Mouse (Mus musculus) naive thymus-derived CD4-positive, alpha-beta T cell, adult 5 months (primary cell): Measurements from ENCODE around the gene Gm45140. TPM values are rescaled to one million over a fixed set of nuclear protein-coding genes. Genes with fewer than 3 reads are reported as not detected.

ENCODE experiments used
- polyA plus RNA-seq: library from polyadenylated mRNA; unstranded; fragments of 100-300 nt; shearing (Covaris generic); gene quantifications from one replicate; pipeline ENCODE4 v1.2.1, GENCODE M21; 2017

Gm45140 gene
- 36.4 TPM for polyA plus RNA-seq

GRCm38 (mm10) chr6:87835695-87836094 is at the start of gene Gm45140:
Gene Gm45140, minus strand, starts transcription at chr6:87835795.

GRCm38 (mm10) chr6:87850900-87851614 is 15.5 kb upstream of the Gm45140 start, which contains the start of gene Cnbp:
Gene Cnbp, minus strand, starts transcription at chr6:87851106.

GRCm38 (mm10) chr6:87838551-87839197 is 3.1 kb upstream of the Gm45140 start, which contains the start of gene Isy1:
Gene Isy1, minus strand, starts transcription at chr6:87838798.

GRCm38 (mm10) chr6:87811675-87812338 is 23.8 kb downstream of the Gm45140 start, which contains the start of gene Rab43:
Gene Rab43, minus strand, starts transcription at chr6:87812164.

GRCm38 (mm10) chr6:87777842-87778241 is 57.8 kb downstream of the Gm45140 start, which contains the start of gene Gp9:
Gene Gp9, plus strand, starts transcription at chr6:87778072.

Other genes with a start within 250 kb of the Gm45140 start
- gene Prokr1, start 245.1 kb downstream of the Gm45140 start, polyA plus RNA-seq, result not detected
- 5.8 TPM for gene Aplf, start 163.6 kb downstream of the Gm45140 start, polyA plus RNA-seq
- gene Efcc1, start 104.9 kb downstream of the Gm45140 start, polyA plus RNA-seq, result 0.25 TPM
- gene Gp9, start 57.7 kb downstream of the Gm45140 start, polyA plus RNA-seq, result not detected
- gene Rab43, start 23.6 kb downstream of the Gm45140 start, polyA plus RNA-seq, result 51.5 TPM
- gene Isy1, start 3.0 kb upstream of the Gm45140 start, polyA plus RNA-seq, result 219 TPM
- gene Cnbp, start 15.3 kb upstream of the Gm45140 start, polyA plus RNA-seq, result 2,062 TPM
- gene Copg1, start 52.0 kb upstream of the Gm45140 start, polyA plus RNA-seq, result 160 TPM
- 56.6 TPM for gene Hmces, start 78.1 kb upstream of the Gm45140 start, polyA plus RNA-seq
- gene H1fx, start 145.8 kb upstream of the Gm45140 start, polyA plus RNA-seq, result not detected
- 261 TPM for gene Rab7, start 209.5 kb upstream of the Gm45140 start, polyA plus RNA-seq
- gene Rpn1, start 248.7 kb upstream of the Gm45140 start, polyA plus RNA-seq, result 136 TPM